Mouse (Mus musculus) C2C12 (cell line): ENCODE measurements around the gene Oaz2. TPM values are rescaled to one million over a fixed set of nuclear protein-coding genes. Genes with fewer than 3 reads are reported as not detected.

Source experiments
- polyA plus RNA-seq: library from polyadenylated mRNA; unstranded; fragments of >200 nt; fragmentation: generic; extraction: Trizol; gene quantifications from one replicate; pipeline ENCODE4 v1.2.1, GENCODE M21; 2012; ENCODE audit warnings: missing spikeins

Gene Oaz2
- polyA plus RNA-seq, 1 experiment, result 75.7 TPM

Other genes starting within 250 kb of the Oaz2 start
- not detected for gene Slc51b, start 245.0 kb upstream of the Oaz2 start, polyA plus RNA-seq
- 7.1 TPM for gene Mtfmt, start 232.2 kb upstream of the Oaz2 start, polyA plus RNA-seq
- 44.4 TPM for gene Spg21, start 207.1 kb upstream of the Oaz2 start, polyA plus RNA-seq
- not detected for gene Ankdd1a, start 147.8 kb upstream of the Oaz2 start, polyA plus RNA-seq
- gene Plekho2, start 88.0 kb upstream of the Oaz2 start, polyA plus RNA-seq, result 23.3 TPM
- 10.8 TPM for gene Pif1, start 80.8 kb upstream of the Oaz2 start, polyA plus RNA-seq
- gene Rbpms2, start 38.4 kb upstream of the Oaz2 start, polyA plus RNA-seq, result 41.3 TPM
- 8.4 TPM for gene Zfp609, start 159.6 kb downstream of the Oaz2 start, polyA plus RNA-seq
- 172 TPM for gene Pclaf, start 222.2 kb downstream of the Oaz2 start, polyA plus RNA-seq
- gene Trip4, start 240.8 kb downstream of the Oaz2 start, polyA plus RNA-seq, result 6.2 TPM
- gene Csnk1g1, start 240.9 kb downstream of the Oaz2 start, polyA plus RNA-seq, result 6.8 TPM